Mouse (Mus musculus): ENCODE measurements around the gene Epc2. TPM values are rescaled to one million over a fixed set of nuclear protein-coding genes. Genes with fewer than 3 reads are reported as not detected.
"Not testable (repeated sequence)": the region's sequence is repeated elsewhere in the genome, so short reads cannot be mapped to it uniquely, and the experiment has no call there.

Epc2 gene
- total RNA-seq, 4 experiments from 2014 or later: 13.2 to 19.4 (median 15.8) TPM

- no peak for DNase-seq (ENCODE audit: low spot score in 2 of 2)
Measured at GRCm38 (mm10) chr2:49471641-49472355, 20.5 kb downstream of the Epc2 start.

GRCm38 (mm10) chr2:49472443-49472842 lies 21.2 kb downstream of the Epc2 start:
- DNase-seq (ENCODE audit: low spot score in 2 of 2): no peak

- DNase-seq (ENCODE audit: low spot score in 2 of 2): no peak
Measured at GRCm38 (mm10) chr2:49482146-49482545, 30.9 kb downstream of the Epc2 start.

GRCm38 (mm10) chr2:49483382-49483781 lies 32.1 kb downstream of the Epc2 start:
- no peak for DNase-seq (ENCODE audit: low spot score in 2 of 2)

GRCm38 (mm10) chr2:49501435-49501834 lies 50.1 kb downstream of the Epc2 start:
- no peak for DNase-seq (ENCODE audit: low spot score in 2 of 2)

GRCm38 (mm10) chr2:49503596-49503995 lies 52.3 kb downstream of the Epc2 start:
- no peak for DNase-seq (ENCODE audit: low spot score in 2 of 2)

- not testable (repeated sequence) for DNase-seq (ENCODE audit: low spot score in 2 of 2)
Measured at GRCm38 (mm10) chr2:49505151-49505550, 53.9 kb downstream of the Epc2 start.

GRCm38 (mm10) chr2:49510832-49511231 lies 59.5 kb downstream of the Epc2 start:
- no peak for DNase-seq (ENCODE audit: low spot score in 2 of 2)

GRCm38 (mm10) chr2:49516011-49516410 lies 64.7 kb downstream of the Epc2 start:
- DNase-seq (ENCODE audit: low spot score in 2 of 2): peak; percentile 8 to 12

- no peak for DNase-seq (ENCODE audit: low spot score in 2 of 2)
Measured at GRCm38 (mm10) chr2:49520409-49520808, 69.1 kb downstream of the Epc2 start.

- no peak for DNase-seq (ENCODE audit: low spot score in 2 of 2)
Measured at GRCm38 (mm10) chr2:49520989-49521388, 69.7 kb downstream of the Epc2 start.

- DNase-seq (ENCODE audit: low spot score in 2 of 2): no peak
Measured at GRCm38 (mm10) chr2:49521564-49521963, 70.3 kb downstream of the Epc2 start.

- DNase-seq (ENCODE audit: low spot score in 2 of 2): no peak
Measured at GRCm38 (mm10) chr2:49522578-49522977, 71.3 kb downstream of the Epc2 start.

- no peak for DNase-seq (ENCODE audit: low spot score in 2 of 2)
Measured at GRCm38 (mm10) chr2:49537147-49537546, 85.9 kb downstream of the Epc2 start.

GRCm38 (mm10) chr2:49538056-49538455 lies 86.8 kb downstream of the Epc2 start:
- no peak for DNase-seq (ENCODE audit: low spot score in 2 of 2)

- DNase-seq (ENCODE audit: low spot score in 2 of 2): no peak
Measured at GRCm38 (mm10) chr2:49539745-49540144, 88.5 kb downstream of the Epc2 start.

- no peak for DNase-seq (ENCODE audit: low spot score in 2 of 2)
Measured at GRCm38 (mm10) chr2:49547813-49548212, 96.5 kb downstream of the Epc2 start.

- no peak for DNase-seq (ENCODE audit: low spot score in 2 of 2)
Measured at GRCm38 (mm10) chr2:49548492-49548891, 97.2 kb downstream of the Epc2 start.

GRCm38 (mm10) chr2:49553096-49553495 lies 101.8 kb downstream of the Epc2 start:
- DNase-seq (ENCODE audit: low spot score in 2 of 2): no peak

GRCm38 (mm10) chr2:49557339-49557738 lies 106.1 kb downstream of the Epc2 start:
- no peak for DNase-seq (ENCODE audit: low spot score in 2 of 2)

- DNase-seq (ENCODE audit: low spot score in 2 of 2): no peak
Measured at GRCm38 (mm10) chr2:49558361-49558760, 107.1 kb downstream of the Epc2 start.

GRCm38 (mm10) chr2:49562688-49563350 lies 111.5 kb downstream of the Epc2 start:
- DNase-seq (ENCODE audit: low spot score in 2 of 2): no peak

All from gastrocnemius, adult 8-10 months (tissue).